Mouse (Mus musculus) stomach, embryonic 15.5 days (tissue): ENCODE results near the gene Cobl. TPM values are rescaled to one million over a fixed set of nuclear protein-coding genes. Genes with fewer than 3 reads are reported as not detected.

Experiments used
- ATAC-seq: fragments of 200-750 bp; cut with Nextera tagmentation; 2 replicates; pipeline ENCODE4 v1.8.0; 2017; ENCODE audit warnings: low read depth, moderate number of reproducible peaks, moderate TSS enrichment; ENCODE audit not compliant: insufficient read depth, low FRiP score
- H3K27ac ChIP-seq: fragments of 300-500 bp; sonication (generic); 2 replicates; pipeline ENCODE4 v1.5.1; 2015; ENCODE audit warnings: mild to moderate bottlenecking, inconsistent platforms
- H3K27me3 ChIP-seq: fragments of 300-500 bp; sonication (generic); replicated peaks from 2 replicates; pipeline ENCODE4 v1.6.1; 2015; ENCODE audit warnings: inconsistent platforms
- H3K36me3 ChIP-seq: fragments of 300-500 bp; sonication (generic); 2 replicates; pipeline ENCODE4 v1.6.1; 2015; ENCODE audit warnings: inconsistent platforms
- H3K4me1 ChIP-seq: fragments of 300-500 bp; sonication (generic); 2 replicates; pipeline ENCODE4 v1.6.1; 2015; ENCODE audit warnings: inconsistent platforms
- H3K4me2 ChIP-seq: fragments of 300-500 bp; sonication (generic); 2 replicates; pipeline ENCODE4 v1.6.1; 2015; ENCODE audit warnings: mild to moderate bottlenecking, inconsistent platforms
- H3K4me3 ChIP-seq: fragments of 300-500 bp; sonication (generic); replicated peaks from 2 replicates; pipeline ENCODE4 v1.5.1; 2015; ENCODE audit warnings: inconsistent platforms
- H3K9ac ChIP-seq: fragments of 300-500 bp; sonication (generic); 2 replicates; pipeline ENCODE4 v1.6.1; 2015; ENCODE audit warnings: inconsistent platforms
- H3K9me3 ChIP-seq: fragments of 300-500 bp; sonication (generic); 2 replicates; pipeline ENCODE4 v1.6.1; 2016; ENCODE audit warnings: inconsistent platforms
- WGBS: fragments of 180-500 bp; shearing (Covaris S2); methylation state at CpG from one replicate; pipeline ENCODE4 v1.1.7; 2015; 5-methylcytosine and 5-hydroxymethylcytosine counted together
- polyA plus RNA-seq: library from polyadenylated mRNA; unstranded; fragments of >200 nt; fragmentation: Nextera tagmentation; extraction: Ambion mirVana; gene quantifications from 2 replicates; pipeline ENCODE4 v1.2.1, GENCODE M21; 2015

Gene Cobl
- polyA plus RNA-seq, 1 experiment from 2014 or later: 7.7 TPM

- no peak for ATAC-seq
Measured at GRCm38 (mm10) chr11:12443185-12443584, 21.6 kb downstream of the Cobl start.

GRCm38 (mm10) chr11:12442283-12442682 lies 22.5 kb downstream of the Cobl start:
- H3K4me1 ChIP-seq: no peaks in the 10 kb centered on the region
- no peak overlapping the region for H3K4me2 ChIP-seq
- no peak overlapping the region for H3K4me3 ChIP-seq
- no peak overlapping the region for H3K27ac ChIP-seq
- H3K9ac ChIP-seq: no peak overlapping the region
- H3K36me3 ChIP-seq: no peaks in the 10 kb centered on the region
- ATAC-seq: no peak
- H3K9me3 ChIP-seq: no peaks in the 10 kb centered on the region
- WGBS: 68% methylated on average over 4 of the region's 4 CpGs
- no peaks in the 10 kb centered on the region for H3K27me3 ChIP-seq

More at GRCm38 (mm10) chr11:12443185-12443584, 21.6 kb downstream of the Cobl start:
- 69% methylated on average over 5 of the region's 5 CpGs for WGBS
- no peaks in the 10 kb centered on the region for H3K27me3 ChIP-seq
- H3K4me2 ChIP-seq: no peak overlapping the region
- no peak overlapping the region for H3K9ac ChIP-seq
- H3K27ac ChIP-seq: no peak overlapping the region
- H3K36me3 ChIP-seq: no peaks in the 10 kb centered on the region
- no peaks in the 10 kb centered on the region for H3K9me3 ChIP-seq
- H3K4me3 ChIP-seq: no peak overlapping the region
- no peaks in the 10 kb centered on the region for H3K4me1 ChIP-seq

GRCm38 (mm10) chr11:12435905-12436304 lies 28.9 kb downstream of the Cobl start:
- Histone ChIP-seq H3K9ac (no peak overlapping the region), H3K4me2 (no peak overlapping the region), H3K9me3 (no peaks in the 10 kb centered on the region), H3K4me1 (no peaks in the 10 kb centered on the region), H3K27me3 (no peaks in the 10 kb centered on the region), H3K27ac (no peak overlapping the region), H3K4me3 (no peak overlapping the region), H3K36me3 (no peaks in the 10 kb centered on the region)
- no peak for ATAC-seq
- 73% methylated on average over 3 of the region's 3 CpGs for WGBS

GRCm38 (mm10) chr11:12435018-12435417 lies 29.7 kb downstream of the Cobl start:
- 0 out of 2 replicates have a peak, but pooled peaks cover 3% of the 10 kb centered on the region for H3K4me1 ChIP-seq
- no peaks in the 10 kb centered on the region for H3K36me3 ChIP-seq
- no peak overlapping the region for H3K4me3 ChIP-seq
- no peaks in the 10 kb centered on the region for H3K9me3 ChIP-seq
- no peaks in the 10 kb centered on the region for H3K27me3 ChIP-seq
- no peak overlapping the region for H3K4me2 ChIP-seq
- ATAC-seq: no peak
- WGBS: 43% methylated on average over 4 of the region's 4 CpGs
- H3K9ac ChIP-seq: no peak overlapping the region
- no peak overlapping the region for H3K27ac ChIP-seq

GRCm38 (mm10) chr11:12434597-12434996 lies 30.2 kb downstream of the Cobl start:
- Histone ChIP-seq H3K9ac (no peak overlapping the region), H3K27ac (no peak overlapping the region), H3K4me1 (0 out of 2 replicates have a peak, but pooled peaks cover 6% of the 10 kb centered on the region), H3K4me2 (no peak overlapping the region), H3K4me3 (no peak overlapping the region), H3K27me3 (no peaks in the 10 kb centered on the region), H3K9me3 (no peaks in the 10 kb centered on the region), H3K36me3 (no peaks in the 10 kb centered on the region)
- WGBS: 57% methylated on average over 4 of the region's 4 CpGs
- ATAC-seq: no peak

- Histone ChIP-seq H3K4me1 (0 out of 2 replicates have a peak, but pooled peaks cover 6% of the 10 kb centered on the region), H3K36me3 (no peaks in the 10 kb centered on the region), H3K9me3 (no peaks in the 10 kb centered on the region), H3K4me3 (no peak overlapping the region), H3K4me2 (no peak overlapping the region), H3K27me3 (no peaks in the 10 kb centered on the region), H3K27ac (peak overlapping the region; percentile 68), H3K9ac (no peak overlapping the region)
- WGBS: 80% methylated on average over 2 of the region's 2 CpGs
- no peak for ATAC-seq
Measured at GRCm38 (mm10) chr11:12431911-12432310, 32.8 kb downstream of the Cobl start.

- H3K4me3 ChIP-seq: no peak overlapping the region
- no peak overlapping the region for H3K4me2 ChIP-seq
- 0 out of 2 replicates have a peak, but pooled peaks cover 6% of the 10 kb centered on the region for H3K4me1 ChIP-seq
- WGBS: 15% methylated on average over 4 of the region's 4 CpGs
- H3K27ac ChIP-seq: peak overlapping the region; percentile 68
- H3K36me3 ChIP-seq: no peaks in the 10 kb centered on the region
- ATAC-seq: peak; percentile 74; the same call in 1 of the 2 replicates
- H3K9ac ChIP-seq: no peak overlapping the region
- H3K9me3 ChIP-seq: no peaks in the 10 kb centered on the region
- no peaks in the 10 kb centered on the region for H3K27me3 ChIP-seq
Measured at GRCm38 (mm10) chr11:12430231-12431041, 34.3 kb downstream of the Cobl start.

- Histone ChIP-seq H3K4me3 (no peak overlapping the region), H3K27me3 (no peaks in the 10 kb centered on the region), H3K4me1 (0 out of 2 replicates have a peak, but pooled peaks cover 6% of the 10 kb centered on the region), H3K27ac (no peak overlapping the region), H3K36me3 (no peaks in the 10 kb centered on the region), H3K9me3 (no peaks in the 10 kb centered on the region), H3K4me2 (no peak overlapping the region), H3K9ac (no peak overlapping the region)
- 73% methylated on average over 5 of the region's 5 CpGs for WGBS
- ATAC-seq: no peak
Measured at GRCm38 (mm10) chr11:12426746-12427145, 38.0 kb downstream of the Cobl start.

- no peak overlapping the region for H3K27ac ChIP-seq
- no peaks in the 10 kb centered on the region for H3K27me3 ChIP-seq
- H3K4me2 ChIP-seq: no peak overlapping the region
- no peaks in the 10 kb centered on the region for H3K9me3 ChIP-seq
- no peak overlapping the region for H3K4me3 ChIP-seq
- no peaks in the 10 kb centered on the region for H3K4me1 ChIP-seq
- no peak overlapping the region for H3K9ac ChIP-seq
- H3K36me3 ChIP-seq: no peaks in the 10 kb centered on the region
- WGBS: 63% methylated on average over 2 of the region's 2 CpGs
- no peak for ATAC-seq
Measured at GRCm38 (mm10) chr11:12424205-12424604, 40.6 kb downstream of the Cobl start.

GRCm38 (mm10) chr11:12421183-12421582 lies 43.6 kb downstream of the Cobl start:
- no peak overlapping the region for H3K4me3 ChIP-seq
- no peak for ATAC-seq
- WGBS: 81% methylated on average over 5 of the region's 5 CpGs

GRCm38 (mm10) chr11:12420146-12420545 lies 44.6 kb downstream of the Cobl start:
- H3K4me1 ChIP-seq: no peaks in the 10 kb centered on the region
- H3K27me3 ChIP-seq: no peaks in the 10 kb centered on the region
- WGBS: 64% methylated on average over 3 of the region's 3 CpGs
- no peaks in the 10 kb centered on the region for H3K36me3 ChIP-seq
- H3K4me2 ChIP-seq: no peak overlapping the region
- H3K4me3 ChIP-seq: no peak overlapping the region
- no peak for ATAC-seq
- H3K27ac ChIP-seq: no peak overlapping the region
- no peaks in the 10 kb centered on the region for H3K9me3 ChIP-seq
- H3K9ac ChIP-seq: no peak overlapping the region

More at GRCm38 (mm10) chr11:12421183-12421582, 43.6 kb downstream of the Cobl start:
- no peaks in the 10 kb centered on the region for H3K36me3 ChIP-seq
- no peaks in the 10 kb centered on the region for H3K9me3 ChIP-seq
- no peak overlapping the region for H3K27ac ChIP-seq
- H3K9ac ChIP-seq: no peak overlapping the region
- no peaks in the 10 kb centered on the region for H3K27me3 ChIP-seq
- H3K4me2 ChIP-seq: no peak overlapping the region
- H3K4me1 ChIP-seq: no peaks in the 10 kb centered on the region

- H3K4me1 ChIP-seq: no peaks in the 10 kb centered on the region
- no peak overlapping the region for H3K4me3 ChIP-seq
- H3K36me3 ChIP-seq: no peaks in the 10 kb centered on the region
- H3K27ac ChIP-seq: no peak overlapping the region
- WGBS: 85% methylated on average over 7 of the region's 7 CpGs
- H3K4me2 ChIP-seq: no peak overlapping the region
- no peaks in the 10 kb centered on the region for H3K27me3 ChIP-seq
- H3K9me3 ChIP-seq: no peaks in the 10 kb centered on the region
- H3K9ac ChIP-seq: no peak overlapping the region
- no peak for ATAC-seq
Measured at GRCm38 (mm10) chr11:12416899-12417298, 47.9 kb downstream of the Cobl start.
